Mouse (Mus musculus) testis, adult 2 months (tissue): ENCODE data around the gene Fxyd4. TPM values are rescaled to one million over a fixed set of nuclear protein-coding genes. Genes with fewer than 3 reads are reported as not detected.

Experiments
- H3K27ac ChIP-seq: fragments of 200-500 bp; 2 replicates; pipeline ENCODE4 v1.5.1; 2012; ENCODE audit warnings: low read depth, low read length; ENCODE audit not compliant: control insufficient read depth, insufficient read depth
- H3K27me3 ChIP-seq: fragments of 200-500 bp; 2 replicates; pipeline ENCODE4 v1.6.1; 2012; ENCODE audit warnings: mild to moderate bottlenecking, low read length, moderate library complexity; ENCODE audit not compliant: control insufficient read depth, insufficient read depth
- H3K36me3 ChIP-seq: fragments of 200-500 bp; 2 replicates; pipeline ENCODE4 v1.6.1; 2012; ENCODE audit warnings: mild to moderate bottlenecking, low read length; ENCODE audit not compliant: control insufficient read depth, insufficient read depth
- H3K4me1 ChIP-seq: fragments of 200-500 bp; 2 replicates; pipeline ENCODE4 v1.6.1; 2012; ENCODE audit warnings: low read length; ENCODE audit not compliant: control insufficient read depth, insufficient read depth
- H3K4me3 ChIP-seq: fragments of 200-500 bp; 2 replicates; pipeline ENCODE4 v1.5.1; 2012; ENCODE audit warnings: low read depth, mild to moderate bottlenecking, low read length, moderate library complexity, mixed read lengths; ENCODE audit not compliant: control insufficient read depth
- CTCF ChIP-seq: fragments of 200-500 bp; IDR thresholded peaks from 2 replicates; pipeline ENCODE4 v1.5.1; 2012; ENCODE audit warnings: low read depth, mild to moderate bottlenecking, inconsistent platforms, low read length, moderate library complexity; ENCODE audit not compliant: control insufficient read depth, insufficient read depth, insufficient replicate concordance
- POLR2A ChIP-seq: fragments of 200-500 bp; IDR thresholded peaks from 2 replicates; pipeline ENCODE4 v1.6.1; 2012; ENCODE audit warnings: low read depth, mild to moderate bottlenecking, inconsistent platforms, low read length, moderate library complexity; ENCODE audit not compliant: control insufficient read depth
- polyA plus RNA-seq: library from polyadenylated mRNA; depleted of rRNA; stranded (reverse); fragments of >200 nt; gene quantifications from 2 replicates; pipeline ENCODE4 v1.2.3, GENCODE M21; 2012

The Fxyd4 gene
- polyA plus RNA-seq, 1 experiment = not detected

- TF ChIP-seq CTCF = no peak
- TF ChIP-seq POLR2A = peak; percentile 99
- Histone ChIP-seq H3K4me1 (peaks cover 5% of the 10 kb centered on the region), H3K4me3 (peak overlapping the region; percentile 100), H3K36me3 (peaks cover 5% of the 10 kb centered on the region), H3K27me3 (no peaks in the 10 kb centered on the region), H3K27ac (peak overlapping the region; percentile 99)
Measured at GRCm38 (mm10) chr6:117906590-117907271, 30.8 kb downstream of the Fxyd4 start.

GRCm38 (mm10) chr6:117906015-117906531 is 31.4 kb downstream of the Fxyd4 start:
- H3K4me3 ChIP-seq = peak overlapping the region; percentile 87
- peaks cover 5% of the 10 kb centered on the region for H3K36me3 ChIP-seq
- TF ChIP-seq POLR2A (no peak), CTCF (no peak)
- H3K4me1 ChIP-seq = peaks cover 5% of the 10 kb centered on the region
- peak overlapping the region; percentile 85 for H3K27ac ChIP-seq
- H3K27me3 ChIP-seq = no peaks in the 10 kb centered on the region

GRCm38 (mm10) chr6:117905260-117905930 is 32.1 kb downstream of the Fxyd4 start:
- TF ChIP-seq CTCF (no peak), POLR2A (no peak)
- Histone ChIP-seq H3K27me3 (no peaks in the 10 kb centered on the region), H3K36me3 (peaks cover 5% of the 10 kb centered on the region), H3K4me1 (peaks cover 5% of the 10 kb centered on the region), H3K4me3 (peak overlapping the region; percentile 87), H3K27ac (peak overlapping the region; percentile 85)

GRCm38 (mm10) chr6:117903836-117904235 is 33.7 kb downstream of the Fxyd4 start:
- no peak overlapping the region for H3K27ac ChIP-seq
- TF ChIP-seq POLR2A (no peak), CTCF (no peak)

GRCm38 (mm10) chr6:117902556-117902955 is 34.9 kb downstream of the Fxyd4 start:
- peaks cover 2% of the 10 kb centered on the region for H3K4me1 ChIP-seq
- H3K4me3 ChIP-seq = no peak overlapping the region
- TF ChIP-seq POLR2A (no peak), CTCF (no peak)
- no peak overlapping the region for H3K27ac ChIP-seq
- H3K27me3 ChIP-seq = no peaks in the 10 kb centered on the region
- H3K36me3 ChIP-seq = no peaks in the 10 kb centered on the region

More at GRCm38 (mm10) chr6:117903836-117904235, 33.7 kb downstream of the Fxyd4 start:
- Histone ChIP-seq H3K4me1 (peaks cover 2% of the 10 kb centered on the region), H3K27me3 (no peaks in the 10 kb centered on the region), H3K4me3 (peak overlapping the region; percentile 40), H3K36me3 (peaks cover 5% of the 10 kb centered on the region)

- Histone ChIP-seq H3K4me1 (peaks cover 2% of the 10 kb centered on the region), H3K4me3 (no peak overlapping the region), H3K27ac (no peak overlapping the region), H3K36me3 (no peaks in the 10 kb centered on the region), H3K27me3 (no peaks in the 10 kb centered on the region)
- TF ChIP-seq CTCF (no peak), POLR2A (no peak)
Measured at GRCm38 (mm10) chr6:117901510-117902402, 35.7 kb downstream of the Fxyd4 start.
